Mouse (Mus musculus): Measurements from ENCODE around the gene Phldb1.
A peak's percentile ranks its signal among the peaks of the same experiment; 100 is the strongest.
"Not testable (repeated sequence)": the region's sequence is repeated elsewhere in the genome, so short reads cannot be mapped to it uniquely, and the experiment has no call there.

The Phldb1 gene

DNA sequence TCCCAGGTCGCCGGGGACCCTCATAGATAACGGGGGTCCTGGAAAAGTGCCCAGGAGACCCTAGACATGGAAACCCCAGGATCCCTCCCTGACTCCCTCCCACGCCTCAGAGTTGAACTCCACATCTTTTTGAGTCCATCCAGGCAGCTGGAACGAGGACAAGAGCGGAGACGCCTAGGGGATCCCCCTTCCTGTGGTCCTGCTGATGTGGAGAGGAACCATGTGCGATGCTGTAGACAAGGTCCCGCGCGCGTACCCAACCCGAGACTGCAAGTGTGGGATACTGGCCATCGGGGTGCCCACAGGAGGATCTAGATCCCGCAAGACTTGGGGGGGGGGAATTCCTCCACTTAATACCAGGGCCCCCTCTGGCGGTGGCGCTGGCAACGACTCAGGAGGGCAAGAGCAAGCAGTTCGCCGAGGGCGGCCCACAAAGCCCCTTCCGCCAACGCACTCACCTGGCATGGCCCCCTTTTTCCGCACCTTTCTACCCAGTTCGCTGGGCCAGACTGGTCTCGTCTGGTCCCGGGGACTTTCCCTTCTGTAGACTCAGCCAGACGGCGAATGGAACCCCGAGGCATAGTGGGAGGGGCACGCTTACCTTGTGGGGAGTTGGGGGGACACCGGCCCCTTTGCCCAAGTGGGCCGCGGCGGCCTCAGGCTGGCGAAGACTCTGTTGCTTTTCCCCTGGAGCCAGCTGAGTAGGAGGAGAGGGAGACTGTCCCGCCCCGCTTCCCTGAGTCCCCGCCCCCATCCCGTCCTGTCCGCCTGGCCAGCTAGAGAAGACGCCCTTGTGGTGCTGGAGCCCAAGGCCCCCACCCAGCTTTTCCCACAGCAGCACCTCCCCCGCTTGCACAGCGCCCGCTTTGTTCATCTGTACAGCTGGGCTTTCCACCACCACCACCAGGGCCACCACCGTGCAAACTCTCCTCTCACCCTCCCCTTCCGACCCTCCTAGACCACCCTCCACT lies at the start of gene Phldb1:
TSS of gene Phldb1 (minus strand) at position 675 of the 971 bp plus-strand sequence.
- ATAC-seq (ENCODE audit: low TSS enrichment) = peak; percentile 16; the same call in 1 of the 2 replicates

- peak; percentile 99 for ATAC-seq (ENCODE audit: low TSS enrichment)
Measured at GRCm38 (mm10) chr9:44772750-44773651, 38.0 kb upstream of the Phldb1 start.

DNA sequence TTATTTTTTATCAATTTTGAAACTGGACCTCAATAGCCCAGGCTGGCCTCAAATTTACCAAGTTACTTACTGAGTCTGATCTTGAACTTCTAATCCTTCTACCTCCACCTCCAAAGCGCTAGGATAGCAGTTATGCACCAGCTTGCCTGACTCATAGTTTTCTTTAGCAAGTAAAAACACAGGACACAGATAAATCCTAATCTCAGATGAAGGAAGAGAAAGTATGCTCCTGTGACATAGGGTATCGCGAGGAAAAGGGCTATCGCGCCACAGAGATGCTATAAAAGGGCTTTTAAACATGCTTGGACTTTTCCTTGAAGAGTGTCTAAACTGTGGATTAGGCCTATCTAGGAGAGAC lies 37.4 kb upstream of the Phldb1 start:
- ATAC-seq (ENCODE audit: low TSS enrichment) = no peak

GRCm38 (mm10) chr9:44771376-44771775 lies 36.4 kb upstream of the Phldb1 start:
- ATAC-seq (ENCODE audit: low TSS enrichment) = no peak

- not testable (repeated sequence) for ATAC-seq (ENCODE audit: low TSS enrichment)
Measured at GRCm38 (mm10) chr9:44768029-44768394, 33.0 kb upstream of the Phldb1 start.

DNA sequence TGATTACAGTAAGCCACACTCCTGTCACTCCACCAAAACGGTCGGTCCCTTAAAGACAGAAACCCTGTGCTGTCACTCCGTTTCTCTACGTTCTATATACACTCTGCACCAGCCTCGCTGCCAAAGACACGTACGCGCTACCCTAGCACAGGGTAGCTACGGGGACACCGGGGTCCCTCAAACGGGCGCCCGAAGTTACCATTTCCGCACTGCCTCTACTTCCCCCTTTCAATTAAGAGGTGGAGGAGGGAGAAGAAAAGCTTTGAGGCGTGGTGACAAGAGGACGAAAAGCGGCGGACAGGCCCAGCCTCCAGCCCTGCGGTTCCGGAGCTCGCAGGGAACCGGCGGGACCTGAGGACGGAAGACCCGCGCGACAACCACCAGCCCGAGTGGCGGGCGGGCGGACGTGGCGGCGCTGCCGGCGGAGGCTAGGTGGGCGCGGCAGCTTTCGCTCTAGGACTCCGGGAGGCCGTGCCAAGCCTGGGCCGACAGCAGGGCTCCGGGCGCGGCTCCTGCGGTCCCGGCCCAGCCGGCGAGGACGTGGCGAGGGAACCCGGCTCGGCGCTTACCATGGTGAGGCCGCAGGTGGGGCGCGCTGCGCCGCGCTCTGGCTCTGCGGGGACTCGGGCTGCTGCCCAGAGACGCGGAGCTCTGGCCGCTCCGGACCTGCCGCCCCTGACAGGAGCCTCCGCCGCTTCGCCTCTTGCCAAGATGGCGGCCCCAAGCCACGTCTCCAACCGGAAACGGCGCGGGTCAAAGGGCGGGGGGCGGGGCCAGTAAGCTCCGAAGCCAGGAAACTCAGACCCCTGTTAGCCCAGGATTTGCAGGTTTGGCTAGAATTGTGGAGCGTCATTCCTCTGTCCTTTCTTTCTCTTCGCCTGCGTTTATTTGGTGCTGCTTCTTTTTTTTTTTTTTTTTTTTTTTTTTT lies 32.4 kb upstream of the Phldb1 start, which contains the start of the genes Arcn1 and Ift46:
TSS of gene Arcn1 (minus strand) at position 745 of the 928 bp plus-strand sequence.
TSS of gene Ift46 (plus strand) at position 808 of the 928 bp plus-strand sequence.
- peak; percentile 93 for ATAC-seq (ENCODE audit: low TSS enrichment)

- no peak for ATAC-seq (ENCODE audit: low TSS enrichment)
Measured at GRCm38 (mm10) chr9:44760873-44761272, 25.9 kb upstream of the Phldb1 start.

DNA sequence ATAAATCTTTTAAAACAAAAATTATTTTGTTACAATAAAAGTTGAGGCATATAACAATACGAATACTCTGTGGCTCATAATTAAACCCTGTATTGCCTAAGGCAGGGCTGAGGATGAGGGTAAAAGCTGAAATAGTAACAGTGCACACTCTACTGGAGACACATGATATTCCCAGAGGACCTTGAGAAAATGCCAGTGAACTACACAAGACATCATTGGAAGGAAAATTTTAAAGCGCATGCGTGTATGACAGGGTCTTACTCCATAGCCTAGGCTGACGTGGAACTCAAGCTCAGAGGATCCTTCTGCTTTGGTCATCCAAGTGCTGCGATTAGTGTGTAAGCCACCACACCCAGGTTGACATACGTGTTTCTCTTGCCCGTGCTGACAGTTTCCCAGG lies 13.5 kb upstream of the Phldb1 start:
- no peak for ATAC-seq (ENCODE audit: low TSS enrichment)

- no peak for ATAC-seq (ENCODE audit: low TSS enrichment)
Measured at GRCm38 (mm10) chr9:44747341-44747740, 12.3 kb upstream of the Phldb1 start.

DNA sequence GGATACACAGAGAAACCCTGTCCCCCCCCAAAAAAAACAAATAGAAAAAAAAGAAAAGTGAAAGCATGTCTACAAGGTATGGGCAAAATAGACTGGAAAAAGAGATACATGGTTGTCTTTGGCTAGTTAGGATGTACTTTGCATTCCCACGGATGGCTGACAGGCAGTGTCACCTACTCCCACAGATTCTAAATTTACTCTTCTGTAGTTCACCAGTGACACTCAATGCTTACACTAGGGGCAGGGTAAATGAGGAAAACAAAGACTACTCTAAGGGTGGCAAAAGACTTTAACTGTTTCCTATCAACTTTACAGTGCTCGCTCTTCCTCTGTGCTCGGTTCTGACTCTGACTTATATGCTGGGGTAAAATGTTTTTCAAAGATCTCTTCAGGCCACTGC lies 11.7 kb upstream of the Phldb1 start:
- ATAC-seq (ENCODE audit: low TSS enrichment) = peak; percentile 70; the same call in 1 of the 2 replicates

DNA sequence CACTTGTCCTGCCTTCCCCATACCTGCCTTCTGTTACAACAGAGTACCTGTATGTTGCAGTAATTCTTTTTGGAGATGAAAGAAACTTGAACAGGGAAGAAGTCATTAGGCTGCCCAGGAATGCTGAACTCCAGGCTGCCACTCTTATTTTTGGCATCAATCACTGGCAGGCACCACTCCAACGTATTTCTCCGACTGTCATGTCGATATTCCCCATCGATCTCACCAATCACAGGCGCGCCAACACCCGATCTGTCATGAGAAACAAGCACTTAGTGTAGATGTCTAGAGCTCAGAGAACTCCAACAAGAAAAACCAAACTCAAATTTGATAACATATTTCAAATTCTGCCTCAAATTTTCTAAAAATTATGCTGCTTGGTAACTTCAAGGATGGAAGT lies 10.4 kb upstream of the Phldb1 start:
- ATAC-seq (ENCODE audit: low TSS enrichment) = no peak

- no peak for ATAC-seq (ENCODE audit: low TSS enrichment)
Measured at GRCm38 (mm10) chr9:44740663-44741192, 5.7 kb upstream of the Phldb1 start.

DNA sequence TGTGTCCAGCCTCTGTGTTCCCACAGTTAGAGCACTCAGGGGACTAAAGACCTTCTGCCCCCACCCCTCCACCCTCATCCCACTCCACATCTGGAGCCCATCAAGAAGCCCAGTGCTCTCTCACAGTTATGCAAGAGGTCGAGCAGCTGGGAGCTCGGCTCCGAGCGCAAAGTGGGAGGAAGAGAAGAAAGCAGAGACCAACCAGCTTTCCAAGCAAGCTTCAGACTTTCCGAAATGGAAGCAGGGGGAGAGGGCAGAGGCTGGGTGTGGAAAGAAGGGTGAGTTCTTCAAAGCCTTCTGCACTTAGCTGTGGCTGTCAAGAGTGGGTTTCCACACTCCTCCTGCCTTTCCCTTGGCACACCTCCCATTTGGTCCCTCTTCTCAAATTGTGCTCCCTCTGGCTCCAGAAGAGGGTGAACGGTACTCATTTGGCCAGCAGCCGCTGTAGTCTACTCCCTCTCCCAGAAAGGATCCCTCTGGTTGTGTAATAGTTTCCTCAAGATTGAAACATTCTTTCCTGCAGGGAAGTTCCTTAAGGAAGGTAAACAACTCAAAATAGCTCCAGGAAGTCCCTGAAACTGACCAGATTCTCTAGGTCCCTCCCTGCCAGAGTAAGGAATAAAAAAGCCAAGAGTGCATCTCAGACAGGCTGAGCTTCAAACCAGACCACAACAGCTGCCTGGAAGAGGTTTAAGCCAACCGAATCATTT lies 2.4 kb upstream of the Phldb1 start:
- peak; percentile 35; the same call in 1 of the 2 replicates for ATAC-seq (ENCODE audit: low TSS enrichment)

DNA sequence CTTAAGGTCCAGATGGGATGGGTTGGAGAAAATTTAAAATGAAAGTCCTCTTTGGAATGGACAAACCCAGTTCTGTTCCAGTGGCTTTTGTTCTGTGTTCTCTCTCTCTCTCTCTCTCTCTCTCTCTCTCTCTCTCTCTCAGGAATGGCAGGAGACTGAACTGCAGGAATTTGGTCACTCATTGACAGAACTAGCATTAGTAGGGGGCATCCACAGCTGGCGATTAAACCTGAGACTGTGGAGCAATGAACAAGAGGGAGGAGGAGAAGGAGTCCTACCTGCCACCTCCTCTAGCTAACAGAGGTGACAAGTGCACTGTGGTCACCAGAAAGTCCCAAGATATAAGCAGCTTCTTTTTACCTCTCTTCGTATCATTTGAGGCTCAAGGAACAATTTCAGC lies 1.3 kb upstream of the Phldb1 start:
- no peak for ATAC-seq (ENCODE audit: low TSS enrichment)

GRCm38 (mm10) chr9:44735886-44736285 lies 888 bp upstream of the Phldb1 start:
- ATAC-seq (ENCODE audit: low TSS enrichment) = no peak

DNA sequence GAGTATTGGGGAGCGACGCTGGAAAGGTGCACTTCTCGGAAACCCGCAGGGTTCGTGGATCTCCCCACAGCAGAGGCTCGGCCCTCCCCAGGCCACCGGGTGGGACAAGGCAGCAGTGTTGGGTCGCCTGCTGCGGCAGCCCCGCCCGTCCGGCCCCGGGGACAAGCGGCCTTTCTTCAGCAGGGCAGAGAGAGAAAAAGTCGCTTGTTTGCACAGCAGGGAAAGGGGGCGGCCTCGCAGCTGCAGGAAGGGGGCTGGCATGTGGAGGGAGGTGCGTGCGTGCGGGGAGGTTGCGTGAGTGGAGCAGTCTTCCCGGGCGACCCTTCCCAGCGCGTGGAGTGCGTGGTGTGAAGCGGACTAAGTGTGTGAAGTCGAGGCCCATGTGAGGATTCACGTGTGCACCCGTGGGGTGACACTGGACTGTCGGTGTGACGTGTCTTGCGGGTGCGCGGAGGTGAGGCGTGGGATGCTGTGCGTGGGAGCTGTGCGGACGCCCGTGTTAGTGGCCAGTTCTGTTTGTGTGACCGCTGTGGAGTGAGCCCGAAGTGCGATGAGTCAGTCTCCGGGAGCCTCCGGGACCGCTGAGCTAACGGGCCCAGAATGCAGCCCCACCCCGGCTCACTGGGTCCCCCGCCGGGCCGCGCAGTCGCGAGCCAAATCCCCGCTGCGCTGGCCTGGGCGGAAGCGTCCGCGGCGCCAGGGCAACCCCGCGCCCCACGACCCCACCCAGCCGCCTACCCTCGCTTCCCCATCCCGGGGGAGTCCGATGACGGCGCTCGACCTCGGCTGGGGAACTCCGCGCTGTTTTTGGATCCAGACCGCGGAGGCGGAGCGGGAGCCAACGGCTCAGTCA lies 1.1 kb downstream of the Phldb1 start:
- peak; percentile 39; the same call in 1 of the 2 replicates for ATAC-seq (ENCODE audit: low TSS enrichment)

- ATAC-seq (ENCODE audit: low TSS enrichment) = no peak
Measured at GRCm38 (mm10) chr9:44732921-44733530, 2.0 kb downstream of the Phldb1 start.

DNA sequence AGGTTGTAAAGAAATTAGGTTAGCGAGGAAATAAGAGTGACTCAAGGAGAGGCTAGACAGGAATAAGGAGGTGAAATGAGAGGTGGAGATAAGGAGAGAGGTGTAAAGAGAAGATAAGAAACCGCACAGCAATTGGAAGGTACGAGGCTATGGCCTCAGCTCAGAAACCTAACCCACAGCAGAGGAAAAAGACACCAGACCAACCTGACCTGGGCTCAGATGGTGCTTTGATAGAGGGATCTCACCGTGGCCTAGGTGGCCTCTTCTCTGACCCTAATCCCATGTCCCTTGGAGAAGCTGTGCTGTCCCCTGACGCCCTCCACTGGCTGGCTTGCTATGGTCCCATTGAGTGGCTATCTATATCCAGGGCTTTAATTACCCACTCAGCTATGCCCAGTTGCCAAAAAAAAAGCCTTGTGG lies 2.9 kb downstream of the Phldb1 start:
- no peak for ATAC-seq (ENCODE audit: low TSS enrichment)

GRCm38 (mm10) chr9:44727441-44727840 lies 7.6 kb downstream of the Phldb1 start:
- no peak for ATAC-seq (ENCODE audit: low TSS enrichment)
